Mouse (Mus musculus): Measurements from ENCODE around the gene Mtif3. TPM values are rescaled to one million over a fixed set of nuclear protein-coding genes. Genes with fewer than 3 reads are reported as not detected.
"Not testable (repeated sequence)": the region's sequence is repeated elsewhere in the genome, so short reads cannot be mapped to it uniquely, and the experiment has no call there.

Mtif3 gene
- total and polyA plus RNA-seq, 3 experiments, result 22.7 to 38.2 TPM; not detected in 1

DNA sequence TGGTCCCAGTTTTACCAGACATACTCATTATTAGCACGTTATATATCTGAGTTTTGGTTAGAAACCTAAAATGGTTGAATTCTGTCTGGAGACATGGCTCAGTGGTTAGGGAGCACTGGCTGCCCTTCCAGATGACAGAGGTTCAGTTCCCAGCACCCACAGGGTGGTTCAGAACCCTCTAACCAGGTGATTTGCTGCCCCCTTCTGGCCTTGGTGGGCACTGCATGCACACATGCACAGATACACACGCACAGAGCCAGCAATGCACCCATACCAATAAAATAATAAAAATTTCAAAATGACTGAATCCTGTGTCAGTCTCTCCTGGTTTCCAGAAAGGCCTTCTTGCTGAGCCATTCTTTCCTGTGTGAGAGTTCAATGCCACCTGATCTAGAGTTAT lies 19.0 kb downstream of the Mtif3 start:
- peaks cover 0 to 6% of the 10 kb centered on the region in 2 experiments; a peak in 2 of 4 replicates for H3K36me3 ChIP-seq (ENCODE audit: control insufficient read depth in 1 of 2, insufficient read depth in 2 of 2, low read length in 2 of 2)
- H3K9ac ChIP-seq (ENCODE audit: control insufficient read depth, low read depth, low read length, poor library complexity, severe bottlenecking), result no peak overlapping the region
- DNase-seq (ENCODE audit: low read depth, low spot score), result peak; percentile 48
- peaks cover 0 to 2% of the 10 kb centered on the region in 2 experiments; a peak in 1 of 4 replicates for H3K27me3 ChIP-seq (ENCODE audit: control insufficient read depth in 1 of 2, insufficient read depth in 2 of 2, low read length in 2 of 2)
- H3K9me3 ChIP-seq (replicated peaks; ENCODE audit: insufficient read depth, low read length), result no peaks in the 10 kb centered on the region
- peaks cover 0 to 8% of the 10 kb centered on the region in 2 experiments; a peak in 3 of 4 replicates for H3K4me1 ChIP-seq (ENCODE audit: control insufficient read depth in 1 of 2, insufficient read depth in 2 of 2, low read length in 2 of 2)
- no peak for TF ChIP-seq MAZ (IDR thresholded peaks at IDR 0.05; ENCODE audit: low read depth, low read length)
- no peak for TF ChIP-seq BHLHE40 (IDR thresholded peaks at IDR 0.05; ENCODE audit: borderline replicate concordance, low read depth, low read length)
- peak; percentile 5; the same call in 1 of the 2 replicates for TF ChIP-seq RAD21 (IDR thresholded peaks at IDR 0.05; ENCODE audit: low read depth, low read length)
- TF ChIP-seq KAT2A (conservative IDR thresholded peaks at IDR 0.05; ENCODE audit: low read depth, low read length), result no peak
- peak; percentile 56 to 63 (median 61) for TF ChIP-seq CTCF (IDR thresholded peaks at IDR 0.05 in 2 of 3, conservative IDR thresholded peaks at IDR 0.05 in 1 of 3; ENCODE audit: control insufficient read depth in 1 of 3, insufficient read depth in 1 of 3, low read depth in 2 of 3, low read length in 3 of 3, poor library complexity in 1 of 3, severe bottlenecking in 1 of 3)
- TF ChIP-seq SMC3 (IDR thresholded peaks at IDR 0.05; ENCODE audit: low read depth, low read length), result peak; percentile 25; the same call in 1 of the 2 replicates
- H3K27ac ChIP-seq (ENCODE audit: control insufficient read depth, low read depth, low read length), result no peak overlapping the region
- no peak overlapping the region for H3K4me3 ChIP-seq (ENCODE audit: control insufficient read depth in 1 of 2, insufficient read depth in 1 of 2, low read depth in 2 of 2, low read length in 2 of 2)
- peaks cover 12% of the 10 kb centered on the region for H3K79me2 ChIP-seq (ENCODE audit: control insufficient read depth, insufficient read depth, low read length, poor library complexity)

DNA sequence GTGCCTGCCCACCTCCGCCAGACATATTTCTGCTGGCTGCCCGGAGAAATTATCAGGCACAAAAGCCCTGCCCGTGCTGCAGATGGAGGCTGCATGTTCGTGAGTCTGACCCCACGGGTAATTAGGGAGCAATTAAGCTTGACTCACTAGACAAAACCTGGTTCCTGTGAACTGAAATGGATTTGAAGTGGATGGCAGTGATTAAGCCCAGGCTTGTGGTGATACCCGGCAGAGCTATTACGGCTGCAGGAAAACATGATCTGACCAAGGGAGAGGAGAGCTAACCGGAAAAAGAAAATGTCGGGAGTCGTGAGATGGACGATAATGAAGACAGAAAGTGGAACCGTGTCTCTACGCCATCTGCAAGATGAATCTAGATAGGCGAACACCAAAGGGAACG lies 20.6 kb downstream of the Mtif3 start:
- Histone ChIP-seq H3K79me2 (ENCODE audit: control insufficient read depth, insufficient read depth, low read length, poor library complexity) (no peaks in the 10 kb centered on the region), H3K36me3 (ENCODE audit: control insufficient read depth in 1 of 2, insufficient read depth in 2 of 2, low read length in 2 of 2) (peaks cover 0 to under 1% of the 10 kb centered on the region in 2 experiments; a peak in 1 of 4 replicates), H3K9ac (ENCODE audit: control insufficient read depth, low read depth, low read length, poor library complexity, severe bottlenecking) (no peak overlapping the region), H3K9me3 (replicated peaks; ENCODE audit: insufficient read depth, low read length) (no peaks in the 10 kb centered on the region), H3K27ac (ENCODE audit: control insufficient read depth, low read depth, low read length) (no peak overlapping the region), H3K4me1 (ENCODE audit: control insufficient read depth in 1 of 2, insufficient read depth in 2 of 2, low read length in 2 of 2) (0 out of 4 replicates have a peak, but pooled peaks cover 0 to 3% of the 10 kb centered on the region in 2 experiments), H3K4me3 (ENCODE audit: control insufficient read depth in 1 of 2, insufficient read depth in 1 of 2, low read depth in 2 of 2, low read length in 2 of 2) (no peak overlapping the region), H3K27me3 (ENCODE audit: control insufficient read depth in 1 of 2, insufficient read depth in 2 of 2, low read length in 2 of 2) (peaks cover 0 to 2% of the 10 kb centered on the region in 2 experiments; a peak in 1 of 4 replicates)
- TF ChIP-seq ZMIZ1 (IDR thresholded peaks at IDR 0.05; ENCODE audit: low read depth, low read length) (no peak), POLR2AphosphoS2 (IDR thresholded peaks at IDR 0.05; ENCODE audit: low read length) (no peak), RCOR1 (IDR thresholded peaks at IDR 0.05; ENCODE audit: low read depth, low read length) (no peak), ELF1 (IDR thresholded peaks at IDR 0.05; ENCODE audit: low read depth, low read length) (no peak), TBP (IDR thresholded peaks at IDR 0.05; ENCODE audit: low read depth, low read length) (no peak), RAD21 (IDR thresholded peaks at IDR 0.05; ENCODE audit: low read depth, low read length) (no peak), KAT2A (conservative IDR thresholded peaks at IDR 0.05; ENCODE audit: low read depth, low read length) (no peak), MAFK (IDR thresholded peaks at IDR 0.05; ENCODE audit: borderline replicate concordance, low read depth, low read length) (no peak), EP300 (IDR thresholded peaks at IDR 0.05; ENCODE audit: low read depth in 1 of 2, low read length in 2 of 2) (no peak), NELFE (IDR thresholded peaks at IDR 0.05; ENCODE audit: low read depth, low read length) (no peak), MAX (IDR thresholded peaks at IDR 0.05; ENCODE audit: low read length) (no peak), CHD2 (IDR thresholded peaks at IDR 0.05; ENCODE audit: low read length) (no peak), MYC (IDR thresholded peaks at IDR 0.05; ENCODE audit: low read depth, low read length) (no peak), MXI1 (IDR thresholded peaks at IDR 0.05; ENCODE audit: low read depth, low read length) (no peak), GATA1 (IDR thresholded peaks at IDR 0.05; ENCODE audit: low read depth, low read length) (no peak), JUND (IDR thresholded peaks at IDR 0.05; ENCODE audit: low read depth, low read length) (no peak), E2F4 (IDR thresholded peaks at IDR 0.05; ENCODE audit: borderline replicate concordance, low read depth, low read length) (no peak), TCF12 (IDR thresholded peaks at IDR 0.05; ENCODE audit: low read depth, low read length) (no peak), MAZ (IDR thresholded peaks at IDR 0.05; ENCODE audit: low read depth, low read length) (no peak), CTCF (IDR thresholded peaks at IDR 0.05 in 2 of 3, conservative IDR thresholded peaks at IDR 0.05 in 1 of 3; ENCODE audit: control insufficient read depth in 1 of 3, insufficient read depth in 1 of 3, low read depth in 2 of 3, low read length in 3 of 3, poor library complexity in 1 of 3, severe bottlenecking in 1 of 3) (no peak)
- DNase-seq (ENCODE audit: low read depth, low spot score), result no peak

GRCm38 (mm10) chr5:146941939-146942338 lies 21.7 kb downstream of the Mtif3 start:
- not testable (repeated sequence) for H3K27ac ChIP-seq (ENCODE audit: control insufficient read depth, low read depth, low read length); H3K4me3 ChIP-seq (ENCODE audit: control insufficient read depth in 1 of 2, insufficient read depth in 1 of 2, low read depth in 2 of 2, low read length in 2 of 2); H3K79me2 ChIP-seq (ENCODE audit: control insufficient read depth, insufficient read depth, low read length, poor library complexity); H3K36me3 ChIP-seq (ENCODE audit: control insufficient read depth in 1 of 2, insufficient read depth in 2 of 2, low read length in 2 of 2); H3K27me3 ChIP-seq (ENCODE audit: control insufficient read depth in 1 of 2, insufficient read depth in 2 of 2, low read length in 2 of 2); H3K9me3 ChIP-seq (replicated peaks; ENCODE audit: insufficient read depth, low read length); DNase-seq (ENCODE audit: low read depth, low spot score); H3K4me1 ChIP-seq (ENCODE audit: control insufficient read depth in 1 of 2, insufficient read depth in 2 of 2, low read length in 2 of 2); H3K9ac ChIP-seq (ENCODE audit: control insufficient read depth, low read depth, low read length, poor library complexity, severe bottlenecking)

Data from MEL (cell line).